Mouse (Mus musculus) adrenal gland, postnatal 14 days (tissue): ENCODE measurements around the gene Pknox1. TPM values are rescaled to one million over a fixed set of nuclear protein-coding genes. Genes with fewer than 3 reads are reported as not detected.
"Not testable (repeated sequence)": the region's sequence is repeated elsewhere in the genome, so short reads cannot be mapped to it uniquely, and the experiment has no call there.

Experiments
- DNase-seq: peaks from one replicate; pipeline ENCODE4 v3.0.0; 2021; ENCODE audit warnings: mixed read lengths
- long read RNA-seq, 2 experiments: library from polyadenylated mRNA; stranded (forward); transcript quantifications; one replicate each; pipeline ENCODE4 v2.0.0; 2021
- total RNA-seq: library from RNA; stranded (reverse); gene quantifications from 2 replicates; pipeline ENCODE4 v1.2.3, GENCODE M21; 2021

Pknox1 gene
- total RNA-seq: 21.4 and 22.1 TPM in 2 replicates
- long read RNA-seq, experiment 1, full-length matches to known transcripts: 14 of 24 reads
- long read RNA-seq, experiment 1, partial matches to known transcripts: 3 of 24 reads
- long read RNA-seq, experiment 1, other reads (novel, unspliced or antisense): 7 of 24 reads
- long read RNA-seq, experiment 2, full-length matches to known transcripts: 7 of 15 reads
- long read RNA-seq, experiment 2, partial matches to known transcripts: 6 of 15 reads
- long read RNA-seq, experiment 2, other reads (novel, unspliced or antisense): 2 of 15 reads

DNA sequence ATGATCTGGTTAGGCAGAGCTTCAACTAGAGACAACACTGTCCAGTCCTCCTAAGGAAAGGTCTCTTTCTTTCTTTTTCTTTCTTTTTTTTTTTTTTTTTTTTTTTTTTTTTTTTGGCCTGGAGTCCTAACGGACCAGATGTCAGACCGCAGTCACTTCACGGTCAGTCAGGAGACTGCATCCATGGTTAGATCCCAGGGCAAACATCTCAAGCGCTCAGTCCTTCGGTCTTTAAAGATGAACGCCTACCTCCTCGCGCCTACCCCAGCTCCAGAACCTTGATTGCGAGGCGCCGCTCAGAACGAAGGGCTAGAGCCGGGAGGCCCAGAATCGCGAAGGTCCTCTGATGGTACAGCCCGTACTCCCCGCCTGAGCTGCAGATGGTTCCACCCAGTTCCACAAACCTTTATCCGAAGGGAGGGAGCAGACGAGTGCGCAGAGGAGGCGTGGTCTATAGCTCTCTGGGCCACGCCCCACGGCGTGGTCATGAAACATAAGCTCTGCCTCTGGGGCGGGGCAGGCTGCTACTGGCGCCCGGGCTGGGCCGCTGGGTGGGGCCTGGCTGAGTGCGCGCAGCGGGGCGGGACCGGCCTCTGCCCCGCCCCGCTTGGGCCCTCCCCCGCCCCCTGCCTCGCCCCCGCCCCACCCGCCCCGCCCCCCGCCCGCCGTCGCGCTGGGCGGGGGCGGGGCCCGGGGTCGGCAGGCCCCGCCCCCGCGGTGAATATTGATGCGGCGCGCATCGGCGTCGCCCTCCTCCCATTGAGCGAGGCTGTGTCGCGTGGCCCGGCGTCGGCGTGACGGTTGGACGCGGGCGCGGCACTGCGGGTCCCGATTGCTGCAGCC, at the start of gene Pknox1:
TSS of gene Pknox1 (plus strand) at position 720 of the 843 bp plus-strand sequence.
- DNase-seq: peak; percentile 99

DNA sequence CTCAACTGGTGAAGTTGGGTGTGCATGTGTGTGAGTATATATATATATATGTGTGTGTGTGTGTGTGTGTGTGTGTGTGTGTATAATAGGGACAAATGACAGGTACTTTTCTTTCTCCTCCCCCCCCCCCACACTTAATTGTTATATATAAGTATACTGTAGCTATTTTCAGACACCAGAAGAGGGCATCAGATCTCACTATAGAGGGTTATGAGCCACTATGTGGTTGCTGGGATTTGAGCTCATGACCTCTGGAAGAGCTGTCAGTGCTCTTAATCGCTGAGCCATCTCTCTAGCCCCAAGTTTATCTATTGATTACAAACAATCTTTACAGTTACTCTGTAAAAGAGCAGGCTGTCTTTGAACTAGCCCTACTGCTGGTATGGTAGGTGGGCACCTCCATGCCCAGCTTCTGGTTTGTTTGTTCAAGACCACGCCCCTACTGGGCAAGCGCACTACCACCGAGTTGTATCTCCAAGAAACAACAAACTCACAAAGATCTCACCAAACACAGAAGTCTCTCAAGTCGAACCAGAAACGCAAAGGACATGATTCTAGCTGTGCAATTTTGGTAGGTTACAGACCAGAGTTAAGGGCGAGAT, 45.1 kb upstream of the Pknox1 start:
- DNase-seq: no peak

DNA sequence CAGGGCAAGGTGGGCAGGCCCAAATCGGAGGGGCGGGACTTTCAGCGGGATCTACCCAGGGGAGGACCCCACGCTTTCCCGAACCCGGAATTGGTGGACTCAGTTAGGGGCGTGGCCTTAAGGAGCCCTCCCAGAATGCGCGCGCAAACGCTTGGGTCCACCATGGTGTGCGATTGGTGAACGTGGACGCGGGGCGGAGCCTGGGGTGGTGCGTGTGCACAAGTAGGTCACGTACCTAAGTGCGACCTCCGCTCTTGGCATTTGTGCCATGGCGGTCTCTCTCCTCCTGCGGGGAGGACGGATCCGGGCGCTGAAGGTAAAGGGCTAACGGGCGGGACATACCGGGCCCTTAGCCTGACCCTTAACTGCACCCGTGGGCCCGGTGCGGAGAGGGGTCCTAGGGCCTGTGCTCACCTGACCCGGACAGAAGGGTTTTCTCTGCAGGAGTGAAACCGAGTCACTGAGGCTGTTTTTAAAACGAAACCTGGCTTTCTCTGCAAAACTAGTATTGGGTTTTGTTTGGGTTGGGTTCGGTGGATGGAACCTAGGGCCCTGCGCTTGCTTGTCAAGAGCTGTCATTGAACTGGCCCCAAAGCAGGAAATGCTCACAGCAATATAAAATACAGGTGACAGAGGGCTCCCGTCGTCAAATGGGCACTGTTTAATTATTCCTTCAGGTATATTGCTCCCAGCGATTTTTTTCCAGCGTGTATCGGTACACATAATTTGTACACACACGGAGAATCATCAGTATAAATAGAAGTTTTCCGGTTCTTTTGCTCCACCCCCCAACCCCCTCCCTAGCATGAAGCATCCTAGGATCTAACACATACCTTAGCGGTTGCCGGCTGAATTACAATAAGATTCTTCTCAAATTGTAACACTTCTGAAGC, 44.3 kb upstream of the Pknox1 start, which contains the start of the genes Wdr4 and Ndufv3:
TSS of gene Wdr4 (minus strand) at position 35 of the 893 bp plus-strand sequence.
TSS of gene Ndufv3 (plus strand) at position 170 of the 893 bp plus-strand sequence.
- peak; percentile 100 for DNase-seq

DNA sequence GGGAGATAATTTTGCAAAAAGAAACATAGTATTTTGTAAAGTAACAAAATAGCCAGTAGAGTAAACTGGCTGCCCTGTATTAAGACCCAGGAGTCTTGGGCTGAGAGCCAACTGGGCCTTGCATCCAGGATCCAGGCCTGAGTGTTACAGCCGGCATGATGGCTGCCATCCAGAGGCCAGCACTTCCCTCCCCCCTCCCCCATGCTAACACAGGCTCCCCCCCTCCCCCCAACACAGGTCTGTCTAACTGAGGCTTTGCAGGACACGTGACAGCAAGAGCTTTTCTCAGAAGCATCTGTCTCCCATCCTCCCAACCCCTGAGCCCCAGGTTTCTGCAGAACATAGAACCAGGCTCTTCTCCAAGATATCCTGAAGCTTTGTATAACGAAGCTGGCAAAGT, 43.6 kb upstream of the Pknox1 start:
- DNase-seq: peak; percentile 68

DNA sequence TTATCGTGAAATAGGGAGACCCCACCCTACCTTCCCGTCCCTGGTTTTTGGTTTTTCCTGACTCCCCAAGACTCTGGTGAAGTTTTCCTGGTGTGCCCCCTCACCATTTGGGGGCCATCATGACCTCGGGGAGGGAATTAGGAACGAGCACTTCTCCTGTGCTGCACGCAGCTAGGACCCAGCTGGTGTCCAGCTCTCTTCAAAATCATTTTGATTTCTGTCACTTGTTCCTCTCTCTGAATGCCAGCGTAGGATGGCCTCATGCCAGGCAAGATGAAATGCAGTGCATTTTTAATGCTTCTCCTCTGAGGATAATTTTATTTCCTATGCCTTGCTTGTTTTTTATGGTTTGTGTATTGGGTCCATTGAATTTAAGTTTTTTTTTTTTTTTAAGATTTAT, 42.6 kb upstream of the Pknox1 start:
- DNase-seq: no peak

DNA sequence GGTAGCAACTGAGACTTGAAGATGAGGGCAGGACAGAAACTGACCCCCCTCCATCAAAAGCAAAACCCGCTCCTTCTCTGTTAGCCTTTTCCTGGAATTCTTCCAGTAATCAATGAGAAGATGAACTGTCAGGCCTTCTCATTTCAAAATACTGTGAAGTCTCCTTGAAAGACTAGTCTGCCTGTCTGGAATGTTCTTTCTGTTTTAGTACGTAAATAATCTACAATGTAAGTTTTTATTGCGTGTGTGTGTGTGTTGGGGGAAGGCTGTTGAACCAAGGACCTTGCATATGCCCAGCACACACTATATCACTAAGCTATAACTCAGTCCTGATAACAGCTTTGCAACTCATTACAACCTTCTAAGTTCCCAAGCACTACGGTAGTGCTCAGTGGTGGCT, 39.4 kb upstream of the Pknox1 start:
- DNase-seq: no peak

DNA sequence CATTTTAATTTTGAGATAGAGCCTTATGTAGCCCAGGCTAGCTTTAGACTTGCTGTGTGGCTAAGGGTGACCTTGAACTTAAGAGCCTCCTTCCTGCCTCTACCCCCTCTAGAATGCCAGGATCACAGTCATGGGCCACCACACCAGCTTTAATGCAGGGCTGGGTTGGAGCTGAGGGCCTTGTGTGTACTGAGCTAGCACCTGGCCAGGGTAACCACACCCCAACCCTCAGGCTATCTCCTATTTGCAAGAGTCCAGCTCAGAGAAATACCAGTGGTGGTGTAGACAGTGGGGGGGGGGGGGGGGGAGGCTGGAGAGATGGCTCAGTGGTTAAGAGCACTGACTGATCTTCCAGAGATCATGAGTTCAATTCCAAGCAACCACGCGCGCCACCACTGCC, 38.7 kb upstream of the Pknox1 start:
- DNase-seq: no peak

DNA sequence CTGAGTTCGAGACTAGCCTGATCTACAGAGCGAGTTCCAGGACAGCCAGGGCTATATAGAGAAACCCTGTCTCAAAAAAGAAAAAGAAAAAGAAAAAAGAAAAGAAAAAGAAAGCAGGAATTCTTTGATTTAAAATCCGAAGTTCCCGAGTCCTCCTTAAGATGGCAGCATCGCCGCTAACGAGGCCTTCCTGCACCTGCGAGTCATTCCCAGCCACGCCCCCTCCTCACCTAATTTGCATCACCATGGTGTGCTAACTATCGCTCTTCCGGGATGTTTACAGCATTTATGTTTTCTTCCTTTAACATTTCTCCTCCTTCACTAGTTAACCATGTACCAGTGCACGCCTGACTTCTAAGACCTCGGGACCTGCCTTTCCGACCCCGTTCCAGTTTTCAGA, 35.2 kb upstream of the Pknox1 start:
- peak; percentile 57 for DNase-seq

DNA sequence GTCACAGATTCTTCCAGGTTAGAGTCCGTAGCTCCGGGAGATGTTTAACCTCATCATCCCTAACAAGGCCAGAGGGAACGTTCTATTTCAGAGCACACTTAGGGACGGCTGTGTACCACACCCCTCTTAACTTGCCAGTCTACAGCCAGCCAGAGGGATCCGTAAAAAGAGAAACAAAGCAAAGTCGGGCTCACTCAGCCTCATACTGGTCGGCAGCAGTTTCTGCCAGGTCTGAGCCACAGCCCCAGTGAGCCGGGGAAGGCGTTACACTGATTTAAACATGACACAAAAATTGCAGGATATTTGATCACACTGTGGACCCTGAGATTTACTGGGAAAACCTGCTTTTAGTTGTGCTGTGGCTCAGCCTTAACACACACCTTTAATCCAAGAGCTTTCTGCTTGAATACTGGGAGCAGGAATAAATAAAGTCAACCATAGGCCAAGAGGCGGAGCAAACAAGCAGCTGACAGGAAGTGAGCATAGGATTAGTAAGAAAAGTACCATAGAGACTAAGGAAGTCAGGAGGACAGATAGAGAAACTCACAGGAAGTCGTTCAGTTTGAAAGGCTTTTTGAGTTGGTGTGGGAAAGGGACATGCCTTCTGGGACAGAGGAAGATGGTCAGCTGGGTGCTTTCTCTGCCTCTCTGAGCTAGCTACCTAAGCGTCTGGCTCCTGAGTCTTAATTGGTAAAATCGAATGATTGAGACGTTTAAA, 32.9 kb upstream of the Pknox1 start:
- DNase-seq: no peak

DNA sequence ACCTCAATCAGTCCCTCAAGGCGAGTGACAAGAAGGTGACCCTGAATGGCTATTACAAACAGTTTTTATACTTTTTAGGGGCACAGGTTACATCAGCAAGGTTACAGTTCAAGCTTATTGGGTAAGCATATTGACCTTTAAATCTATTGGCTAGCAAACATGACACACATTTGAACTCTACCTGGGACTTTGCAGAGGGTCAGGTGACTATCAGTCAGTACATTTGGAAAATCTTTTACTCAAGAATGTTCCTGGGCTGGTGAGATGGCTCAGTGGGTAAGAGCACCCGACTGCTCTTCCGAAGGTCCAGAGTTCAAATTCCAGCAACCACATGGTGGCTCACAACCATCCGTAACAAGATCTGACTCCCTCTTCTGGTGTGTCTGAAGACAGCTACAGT, 32.2 kb upstream of the Pknox1 start:
- DNase-seq: not testable (repeated sequence)

DNA sequence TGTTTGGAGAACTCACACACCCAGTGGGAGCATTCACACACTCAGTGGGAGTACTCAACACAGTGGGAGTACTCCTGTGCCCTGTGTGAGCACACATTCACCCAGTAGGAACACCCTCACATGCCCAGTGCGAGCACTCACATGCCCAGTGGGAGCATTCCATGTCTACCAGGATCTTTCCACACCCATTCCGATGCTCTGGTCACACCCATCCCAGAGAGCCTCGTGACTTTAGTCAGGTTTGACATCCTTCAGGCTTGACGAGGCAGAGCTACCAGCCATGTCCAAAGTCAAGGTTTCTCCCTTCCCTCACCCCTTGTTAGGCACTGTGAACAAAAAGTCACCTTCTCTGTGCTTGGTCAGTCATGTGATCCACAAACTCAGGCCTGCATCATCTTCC, 29.2 kb upstream of the Pknox1 start:
- no peak for DNase-seq

DNA sequence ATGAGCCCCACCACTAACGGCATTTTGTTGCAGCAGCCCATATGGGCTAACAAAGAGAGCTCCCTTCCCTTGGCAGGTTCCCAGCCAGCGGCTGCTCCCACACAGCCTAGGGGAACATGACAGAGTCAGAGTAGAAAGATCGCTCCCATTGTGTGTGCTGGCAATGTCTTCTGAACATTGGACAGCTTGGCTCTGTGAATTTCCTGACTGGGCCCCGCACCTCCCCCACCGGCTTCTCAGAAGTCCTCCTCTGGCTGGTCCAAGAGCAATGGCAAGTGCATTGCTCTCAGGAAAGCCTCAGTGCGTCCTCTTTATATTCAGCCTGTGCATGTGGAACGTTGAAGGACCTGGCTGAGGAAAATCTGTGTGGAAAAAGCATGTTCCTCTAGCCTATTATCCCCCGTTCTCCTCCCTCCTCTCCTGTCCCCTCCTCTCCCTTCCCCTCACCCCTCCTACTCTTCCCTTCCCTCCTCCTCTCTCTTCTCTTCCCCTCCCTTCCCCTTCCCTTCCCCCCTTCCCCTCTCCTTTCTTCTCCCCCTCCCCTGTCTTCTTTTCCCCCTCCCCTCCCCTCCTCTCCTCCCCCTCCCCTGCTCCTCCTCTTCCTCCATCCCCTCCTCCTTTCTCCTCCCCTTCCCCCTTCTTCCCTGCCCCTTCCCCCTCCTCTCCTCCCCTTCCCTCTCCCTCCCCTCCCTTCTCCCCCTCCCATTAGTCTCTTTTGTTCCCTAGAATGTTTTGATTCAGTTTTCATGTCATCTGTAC, 28.5 kb upstream of the Pknox1 start:
- peak; percentile 48 for DNase-seq

DNA sequence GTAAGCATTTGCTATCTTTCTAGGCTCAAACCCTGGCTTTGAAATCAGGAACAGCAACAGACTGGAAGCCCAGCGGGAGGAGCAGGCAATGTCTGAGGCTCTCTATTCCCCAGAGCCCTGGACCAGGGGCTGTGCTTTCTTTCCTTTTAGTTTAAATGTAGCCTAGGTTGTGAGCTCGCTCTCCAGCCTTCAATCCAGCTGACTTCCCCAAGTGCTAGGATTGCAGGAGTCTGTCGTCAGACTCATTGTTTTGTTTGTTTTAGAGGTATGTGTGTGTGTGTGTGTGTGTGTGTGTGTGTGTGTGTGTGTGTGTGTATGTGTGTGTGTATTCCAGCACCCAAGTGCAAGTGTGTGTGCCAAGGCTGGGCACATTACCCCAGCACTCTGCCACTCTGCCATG, 24.4 kb upstream of the Pknox1 start:
- no peak for DNase-seq

DNA sequence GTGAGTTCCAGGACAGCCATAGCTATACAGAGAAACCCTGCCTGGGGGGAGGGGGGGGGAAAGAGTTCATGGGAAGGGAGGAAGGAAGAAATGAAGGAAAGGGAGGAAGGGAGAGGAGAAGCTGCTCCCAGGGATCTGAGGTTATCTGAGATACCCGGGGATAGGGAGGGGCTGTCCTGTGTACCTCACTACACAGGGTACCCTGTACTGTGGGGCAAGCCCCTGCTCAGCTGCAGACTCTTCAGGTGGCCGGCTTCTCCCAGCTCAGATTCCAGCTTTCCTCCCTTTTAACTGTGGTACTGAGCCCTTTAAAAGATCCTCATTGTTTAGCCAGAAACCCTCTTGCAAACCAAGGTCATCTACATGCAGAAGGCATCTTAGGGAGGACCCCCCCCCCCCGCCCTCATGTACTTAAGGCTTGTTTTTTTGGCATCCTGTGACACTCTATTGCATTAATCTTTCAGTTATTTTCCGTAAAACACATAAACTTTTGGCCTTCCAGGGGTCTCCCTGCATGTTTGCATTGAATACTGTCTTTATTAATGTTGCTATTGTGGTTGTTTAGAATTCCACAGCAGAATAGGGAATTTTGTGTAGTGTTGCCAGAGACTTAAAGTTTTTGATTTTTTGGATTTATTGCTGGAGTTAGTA, 23.6 kb upstream of the Pknox1 start:
- no peak for DNase-seq

DNA sequence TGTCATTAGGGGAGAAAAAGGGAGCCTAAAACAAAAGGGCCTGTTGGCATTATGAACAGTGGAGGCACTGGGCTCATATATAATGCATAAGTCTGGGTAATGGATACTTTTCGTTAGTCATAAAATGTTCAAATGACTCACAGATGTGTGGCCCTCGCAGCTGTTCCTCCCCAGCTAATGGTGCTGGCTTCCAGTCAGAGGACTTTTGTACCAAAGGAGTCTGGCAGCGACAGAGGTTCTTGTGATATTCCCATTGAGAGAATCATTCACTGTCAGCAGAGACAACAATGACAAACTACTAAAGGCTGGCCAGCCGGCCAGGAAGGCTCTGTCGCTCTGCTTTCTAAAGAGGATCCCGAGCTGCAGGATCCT, 23.1 kb upstream of the Pknox1 start:
- DNase-seq: peak; percentile 68

DNA sequence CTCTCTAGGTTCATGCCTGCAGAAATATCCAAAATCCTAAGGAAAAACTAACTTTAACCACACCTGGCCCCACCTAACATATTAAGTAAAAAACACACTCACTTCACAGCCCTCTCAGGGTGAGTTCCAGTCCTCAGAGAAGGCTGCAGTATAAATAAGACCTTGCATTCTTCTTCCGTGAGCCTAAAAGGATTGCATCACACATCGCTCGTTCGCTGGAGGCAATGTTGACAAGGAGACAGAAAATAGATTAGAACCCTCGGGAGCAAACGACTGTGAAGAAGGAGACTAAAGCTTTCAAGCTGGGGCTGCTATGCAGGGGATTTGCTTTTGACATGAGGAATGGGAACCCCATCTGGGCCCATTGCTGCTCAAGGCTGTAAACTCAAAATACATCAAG, 21.0 kb upstream of the Pknox1 start:
- DNase-seq: peak; percentile 40

DNA sequence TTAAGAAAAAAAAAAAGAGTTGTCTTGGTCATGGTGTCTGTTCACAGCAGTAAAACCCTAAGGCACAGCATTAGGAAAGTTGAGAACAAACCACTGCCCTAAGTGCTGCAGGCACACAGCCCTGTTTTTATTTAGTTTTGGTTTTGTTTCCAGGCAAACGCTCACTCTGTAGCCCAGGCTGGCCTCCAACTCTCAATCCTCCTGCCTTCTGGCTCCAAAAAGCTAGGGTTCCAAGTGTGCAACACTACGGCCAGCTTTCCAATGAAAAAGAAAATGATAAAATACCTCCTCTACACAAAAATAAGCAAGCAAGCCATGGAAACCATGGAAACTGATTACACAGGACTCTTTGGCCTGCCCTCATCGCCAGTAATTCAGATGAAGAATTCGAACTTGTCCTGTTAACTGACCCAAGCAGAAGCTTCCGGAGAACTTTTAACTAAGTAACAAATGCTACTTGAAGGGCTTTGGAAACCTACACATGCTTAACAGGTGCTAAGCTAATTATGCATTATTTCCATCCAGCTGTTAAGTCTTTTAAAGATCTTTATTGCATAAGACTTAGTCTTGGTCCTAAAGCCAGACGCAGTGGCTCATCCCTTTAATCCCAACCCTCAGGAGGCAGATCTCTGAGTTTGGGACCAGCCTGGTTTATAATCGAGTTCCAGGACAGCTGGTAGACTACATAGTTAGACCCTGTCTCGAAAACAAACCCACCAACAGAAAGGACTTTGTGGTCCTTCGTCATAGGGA, 17.9 kb upstream of the Pknox1 start:
- no peak for DNase-seq

DNA sequence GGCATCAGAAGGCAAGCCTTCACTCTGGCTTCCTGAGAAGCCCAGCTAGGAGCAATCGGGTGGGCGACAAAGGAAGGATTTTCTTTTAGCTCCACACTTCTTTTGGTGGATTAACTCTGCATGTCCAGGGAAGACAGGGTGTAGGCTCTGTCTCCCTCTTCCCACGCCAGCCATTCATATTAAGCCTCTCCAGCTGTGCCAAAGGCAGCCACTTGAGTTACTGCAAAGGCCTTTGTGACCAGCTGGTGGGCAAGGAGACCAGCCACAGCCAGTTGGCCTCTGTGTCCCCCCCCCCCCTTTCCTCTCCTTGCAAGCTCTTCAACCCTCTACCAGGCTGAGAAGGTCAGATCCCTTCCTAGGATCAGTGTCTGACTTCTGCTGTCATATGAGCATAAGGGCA, 16.6 kb upstream of the Pknox1 start:
- no peak for DNase-seq

DNA sequence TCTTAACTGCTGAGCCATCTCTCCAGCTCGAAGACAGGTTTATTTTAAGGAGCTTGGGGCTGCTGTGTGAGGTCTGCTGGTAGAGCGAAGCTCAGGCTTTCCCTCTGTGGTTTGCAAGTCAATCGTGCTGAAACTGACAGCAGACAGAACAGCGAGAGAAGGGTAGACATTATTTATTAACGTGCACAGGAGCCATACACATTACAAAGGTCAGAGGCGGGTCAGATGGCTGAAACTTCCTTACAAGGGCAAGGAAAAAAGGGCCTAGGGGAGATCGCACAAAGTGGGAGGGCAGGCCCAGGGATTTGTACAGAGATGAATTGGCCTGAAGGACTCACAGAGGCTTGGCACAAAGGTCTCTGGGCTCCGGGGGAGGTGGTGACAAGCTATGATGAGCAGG, 15.1 kb upstream of the Pknox1 start:
- no peak for DNase-seq
